Mouse (Mus musculus) kidney, postnatal 14 days (tissue): ENCODE measurements around the gene Prrg2.
"Not testable (repeated sequence)": the region's sequence is repeated elsewhere in the genome, so short reads cannot be mapped to it uniquely, and the experiment has no call there.

ENCODE experiments used
- DNase-seq: peaks from one replicate; pipeline ENCODE4 v3.0.0; 2022; ENCODE audit warnings: mixed read lengths

Gene Prrg2

DNA sequence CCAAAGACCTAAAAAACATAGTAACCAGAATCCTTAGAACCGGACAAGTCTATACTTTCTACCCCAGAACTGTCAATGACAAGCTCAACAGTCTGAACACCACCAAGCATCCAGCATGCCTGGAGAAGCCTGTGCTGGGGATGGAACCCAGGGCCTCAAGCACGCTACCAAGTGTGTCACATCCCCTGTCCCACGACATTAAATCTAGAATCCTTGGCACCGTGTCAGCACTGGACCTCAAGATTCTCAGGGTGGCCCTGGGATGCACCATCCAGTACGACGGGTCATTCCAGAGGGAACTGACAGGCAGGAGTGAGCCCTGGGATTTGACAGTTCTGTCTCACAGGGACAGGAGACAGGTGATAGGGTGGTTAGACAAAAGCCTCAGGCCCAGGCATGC is 32.5 kb downstream of the Prrg2 start:
- no peak for DNase-seq

DNA sequence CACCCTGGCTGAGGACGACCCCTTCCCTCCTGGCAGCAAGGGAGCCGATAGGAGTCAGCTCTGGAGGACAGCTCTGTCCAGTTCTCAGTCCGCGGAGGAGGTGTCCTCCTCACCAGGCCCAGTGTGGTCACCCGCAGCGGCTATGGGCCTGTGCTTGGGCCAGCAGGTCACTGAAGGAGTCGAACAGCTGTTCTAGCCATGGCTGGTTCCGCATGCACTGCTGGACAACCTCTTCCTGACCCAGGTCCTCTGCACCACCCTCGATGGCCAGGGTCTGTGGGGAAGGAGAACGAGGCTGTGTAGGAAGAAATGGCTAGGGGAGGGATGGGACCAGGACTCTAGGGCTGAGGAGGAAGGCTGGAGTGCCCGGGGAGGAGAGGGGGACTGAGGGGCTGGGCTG is 34.1 kb downstream of the Prrg2 start:
- DNase-seq, result no peak

DNA sequence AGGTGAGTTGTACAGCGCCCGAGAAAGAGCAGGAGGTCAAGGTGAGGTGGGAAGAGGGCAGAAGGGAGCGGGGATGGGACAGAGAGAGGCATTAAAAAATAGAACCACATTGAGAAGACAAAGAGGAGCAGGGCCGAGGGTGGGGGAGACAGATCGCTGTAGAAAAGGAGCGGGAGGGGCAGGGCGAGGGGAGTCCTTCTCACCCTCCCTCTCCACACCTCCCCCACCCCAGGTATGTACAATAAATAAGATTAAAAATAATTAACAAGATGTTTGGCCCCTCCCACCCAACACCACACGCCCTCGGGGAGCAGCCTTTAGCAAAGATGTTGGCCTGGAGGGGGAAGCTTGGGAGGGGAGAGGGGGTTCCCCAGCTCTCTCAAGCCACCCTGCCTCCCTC is 34.7 kb downstream of the Prrg2 start:
- DNase-seq, result no peak

DNA sequence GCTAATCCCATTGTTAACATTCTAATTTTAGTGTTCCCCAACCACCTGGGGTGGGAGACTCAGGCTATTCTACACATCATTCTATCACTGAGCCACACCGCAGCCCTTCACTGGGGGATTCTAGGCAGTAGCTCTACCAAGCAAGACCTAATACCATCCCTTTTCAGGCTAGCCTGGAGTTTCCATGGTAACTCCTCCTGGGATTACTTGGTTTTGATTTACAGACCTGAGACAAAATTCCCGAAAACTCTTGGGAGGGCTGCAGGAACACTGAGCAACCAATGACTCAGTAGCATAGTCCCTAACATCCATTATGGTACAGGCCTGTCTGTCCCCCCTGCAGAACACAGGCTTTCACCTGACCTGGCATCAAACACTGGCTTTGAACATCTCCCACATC is 36.2 kb downstream of the Prrg2 start:
- DNase-seq, result no peak

DNA sequence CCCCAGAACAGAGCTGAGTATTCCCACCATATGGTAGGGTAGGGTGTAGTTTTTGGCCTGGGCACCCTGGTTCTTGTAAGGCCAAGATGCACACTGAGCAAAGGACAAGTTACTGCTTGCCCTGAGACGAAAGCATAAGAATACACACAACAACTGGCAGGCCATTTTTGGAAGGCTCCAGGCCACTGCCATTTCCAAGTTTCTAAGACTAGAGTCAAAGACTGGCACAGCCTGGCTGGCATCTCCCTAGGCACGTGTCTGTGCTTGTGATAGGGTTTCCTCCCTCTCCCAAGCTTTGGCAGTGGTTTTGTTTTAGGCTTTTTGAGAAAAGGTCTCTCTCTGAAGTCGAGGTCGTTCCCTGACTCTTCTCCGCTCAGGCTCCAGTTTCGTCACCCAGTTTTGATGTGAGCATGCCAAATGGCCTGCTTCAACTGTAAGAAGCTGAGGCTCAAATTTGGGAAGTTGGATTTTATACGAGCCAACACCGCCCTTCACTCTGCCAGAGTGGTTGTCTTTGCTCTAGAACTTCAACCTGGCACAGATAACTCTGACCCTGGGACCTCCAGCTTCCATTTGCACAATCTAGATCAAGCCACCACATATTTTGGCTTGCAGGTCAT is 36.8 kb downstream of the Prrg2 start:
- no peak for DNase-seq

DNA sequence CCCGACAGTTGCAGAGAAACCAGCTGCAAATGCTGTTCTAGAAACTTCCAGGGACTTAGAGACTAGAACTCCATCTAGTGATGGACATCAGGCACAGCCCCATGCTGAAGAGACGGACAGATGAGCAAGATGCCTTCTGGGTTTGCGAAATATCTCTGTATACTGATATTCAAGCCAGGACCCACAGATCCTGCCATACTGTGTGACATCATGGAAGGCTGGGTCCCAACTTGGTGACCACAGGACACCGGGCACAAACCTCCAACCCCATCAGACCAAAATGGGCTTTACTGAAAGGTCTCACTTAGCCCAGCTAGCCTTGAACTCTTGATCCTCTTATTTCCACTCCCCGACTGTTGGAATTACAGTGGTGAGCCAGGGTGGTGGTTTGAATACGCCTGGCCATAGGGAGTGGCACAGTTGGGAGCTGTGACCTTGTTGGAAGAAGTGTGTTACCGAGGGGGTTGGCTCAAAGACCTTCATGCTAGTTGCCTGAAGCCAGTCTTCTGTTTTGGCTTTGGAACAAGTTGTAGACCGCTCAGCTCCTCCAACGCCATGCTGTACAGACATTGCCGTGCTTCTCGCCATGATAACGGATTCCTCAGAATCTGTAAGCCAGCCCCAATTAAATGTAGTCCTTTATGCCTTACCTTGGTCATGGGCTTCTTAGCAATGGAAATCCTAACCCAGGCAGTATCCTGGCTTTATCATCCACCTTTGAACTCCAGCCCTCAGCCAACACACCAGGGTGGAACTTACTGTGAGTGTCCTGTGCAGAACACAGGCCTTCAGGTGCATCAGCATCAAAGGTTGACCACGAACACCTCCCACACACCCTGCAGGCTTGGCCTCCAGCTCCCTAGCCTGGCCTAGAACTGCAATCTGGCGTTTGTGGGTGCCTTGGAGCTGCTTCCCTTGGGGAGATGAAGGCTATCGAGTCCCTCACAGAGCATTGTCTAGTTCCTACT is 37.9 kb downstream of the Prrg2 start:
- DNase-seq, result no peak

DNA sequence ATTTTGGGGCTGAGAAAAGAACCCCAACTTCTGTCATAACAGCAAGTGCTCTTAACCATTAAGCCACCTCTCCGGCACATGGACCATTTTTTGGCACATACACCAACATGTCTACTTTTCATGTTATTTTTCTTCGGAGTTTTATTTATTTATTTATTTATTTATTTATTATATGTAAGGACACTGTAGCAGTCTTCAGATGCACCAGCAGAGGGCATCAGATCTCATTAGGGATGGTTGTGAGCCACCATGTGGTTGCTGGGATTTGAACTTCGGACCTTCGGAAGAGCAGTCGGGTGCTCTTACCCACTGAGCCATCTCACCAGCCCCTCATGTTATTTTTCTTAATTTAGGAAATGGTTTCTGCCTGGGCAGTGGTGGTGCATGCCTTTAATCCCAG is 38.8 kb downstream of the Prrg2 start:
- not testable (repeated sequence) for DNase-seq

DNA sequence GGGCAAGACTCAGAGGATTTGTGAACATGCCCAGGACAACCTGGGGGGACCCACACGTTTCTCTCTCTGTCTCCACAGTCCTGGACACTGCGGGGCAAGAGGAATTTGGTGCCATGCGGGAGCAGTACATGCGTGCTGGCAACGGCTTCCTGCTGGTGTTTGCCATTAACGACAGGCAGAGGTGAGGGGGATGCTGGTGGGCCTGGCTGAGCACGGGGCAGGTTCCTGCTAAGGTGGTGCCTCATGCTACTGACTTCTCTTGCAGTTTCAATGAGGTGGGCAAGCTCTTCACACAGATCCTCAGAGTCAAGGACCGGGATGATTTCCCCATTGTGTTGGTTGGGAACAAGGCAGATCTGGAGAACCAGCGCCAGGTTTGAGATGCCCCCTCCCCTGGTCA is 42.3 kb downstream of the Prrg2 start:
- no peak for DNase-seq

DNA sequence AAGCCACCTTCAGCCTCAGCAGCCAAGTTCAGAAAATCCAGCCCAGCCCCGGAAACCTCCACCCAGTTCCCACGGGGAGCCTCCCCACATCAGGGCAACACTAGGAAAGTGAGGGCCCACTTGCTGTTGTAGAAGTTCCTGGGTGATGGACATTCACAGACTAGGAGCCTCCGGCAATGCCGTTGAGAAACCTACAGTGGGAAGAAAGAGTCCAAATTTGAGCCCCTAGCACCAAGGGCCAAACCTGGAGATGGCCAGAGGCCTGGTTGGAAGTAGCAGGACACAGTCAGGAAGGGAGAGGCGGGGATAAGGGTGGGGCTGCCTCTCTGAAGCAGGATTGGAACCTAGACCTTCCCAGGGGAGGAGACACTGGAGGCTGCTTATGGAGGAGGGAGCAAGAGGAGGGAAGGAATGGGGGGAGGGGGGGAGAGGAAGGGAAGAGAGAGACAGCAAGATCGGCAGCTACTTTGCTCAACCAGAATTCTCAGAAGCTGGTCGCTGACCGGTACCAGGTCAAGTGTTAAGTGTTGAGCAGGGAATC is 43.4 kb downstream of the Prrg2 start:
- DNase-seq, result peak; percentile 81

DNA sequence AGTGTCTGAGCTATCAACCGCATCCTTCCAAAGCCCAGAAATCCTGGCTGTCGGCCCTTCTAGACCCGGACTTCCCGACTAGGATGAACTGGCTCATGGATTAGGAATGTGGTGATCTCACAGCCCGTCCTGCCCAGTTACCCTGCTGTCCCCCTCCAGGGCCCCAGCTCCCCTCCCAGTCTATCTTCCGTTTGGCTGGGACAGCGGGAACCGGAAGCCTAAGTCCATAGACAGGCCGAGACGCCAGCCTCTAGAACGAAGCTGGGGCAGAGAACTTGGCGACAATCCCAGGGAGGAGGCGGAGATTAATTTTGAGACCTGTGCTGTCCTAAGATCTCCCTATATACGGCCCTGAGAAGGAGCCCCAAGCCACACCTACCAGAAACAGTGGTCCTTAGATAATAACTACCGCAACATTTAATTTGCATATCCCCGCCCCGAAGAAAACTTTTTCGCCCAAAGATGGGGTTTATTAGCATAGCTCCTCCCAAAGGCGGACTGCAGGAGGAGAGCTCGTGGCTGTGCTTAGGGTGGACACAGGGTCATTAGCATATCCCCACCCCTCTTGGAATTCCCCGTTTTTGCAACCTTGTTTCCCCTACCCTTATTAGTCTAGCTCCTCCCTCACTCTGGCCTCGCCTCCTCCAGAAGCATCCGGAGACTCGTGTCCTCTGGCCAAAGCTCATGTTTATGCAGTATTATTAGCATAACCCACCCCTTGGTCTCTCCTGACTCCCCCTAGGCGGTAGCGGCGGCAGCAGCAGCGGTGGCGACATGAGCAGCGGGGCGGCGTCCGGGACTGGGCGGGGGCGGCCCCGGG is 45.0 kb downstream of the Prrg2 start, which contains the start of gene Rras:
Gene Rras, plus strand, starts transcription at position 720 of the 820 bp plus-strand sequence.
- DNase-seq, result peak; percentile 96

DNA sequence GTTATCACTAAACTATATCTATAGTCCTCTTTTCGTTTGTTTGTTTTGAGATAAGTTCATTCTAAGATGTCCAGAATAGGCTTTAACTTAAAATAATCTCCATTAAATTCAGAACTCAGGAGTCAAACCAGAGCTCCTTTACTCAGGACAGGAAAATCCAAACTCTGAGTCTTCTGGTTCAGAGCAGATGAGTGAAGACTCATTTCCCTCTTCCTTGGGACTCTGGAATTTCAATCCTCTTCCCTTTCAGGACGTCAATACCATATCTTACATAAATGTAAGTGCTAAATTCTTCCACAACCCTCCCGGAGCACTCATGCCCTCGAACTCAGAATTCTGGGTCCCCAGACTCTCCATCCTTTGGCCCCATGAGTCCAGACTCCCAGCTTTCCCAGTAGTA is 45.7 kb downstream of the Prrg2 start:
- DNase-seq, result no peak

DNA sequence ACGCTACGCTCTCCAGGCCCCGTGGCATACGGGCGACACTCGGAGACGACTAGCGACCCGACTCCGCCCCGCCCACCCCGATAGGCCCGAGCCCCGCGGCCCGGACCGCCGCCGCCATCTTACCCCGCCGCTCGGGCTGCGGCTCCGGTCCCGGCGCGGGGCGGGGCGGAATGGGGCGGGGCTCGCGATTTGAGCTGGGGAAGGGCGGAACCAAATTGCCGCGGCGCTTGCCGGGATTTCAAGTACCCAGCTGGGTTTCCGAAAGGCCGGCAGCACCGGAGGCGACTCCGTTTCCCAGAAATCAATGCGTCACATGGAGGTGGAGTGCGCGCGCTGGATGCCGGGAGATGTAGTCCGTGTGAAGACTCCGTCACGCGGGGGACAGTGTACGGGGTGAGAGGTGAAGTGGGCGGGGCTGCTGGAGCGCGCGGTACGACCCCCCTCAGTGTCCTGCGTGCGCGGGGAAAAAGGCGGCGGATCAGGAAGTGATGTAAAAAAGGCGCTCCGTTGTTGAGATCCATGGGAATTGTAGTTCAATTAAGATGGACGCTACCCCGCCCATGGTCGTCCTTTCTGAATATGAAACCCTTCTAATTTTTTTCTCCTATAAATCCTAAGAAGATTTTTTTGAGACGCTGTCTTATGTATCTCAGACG is 46.4 kb downstream of the Prrg2 start, which contains the start of gene Scaf1:
Gene Scaf1, minus strand, starts transcription at position 407 of the 656 bp plus-strand sequence.
- peak; percentile 100 for DNase-seq

DNA sequence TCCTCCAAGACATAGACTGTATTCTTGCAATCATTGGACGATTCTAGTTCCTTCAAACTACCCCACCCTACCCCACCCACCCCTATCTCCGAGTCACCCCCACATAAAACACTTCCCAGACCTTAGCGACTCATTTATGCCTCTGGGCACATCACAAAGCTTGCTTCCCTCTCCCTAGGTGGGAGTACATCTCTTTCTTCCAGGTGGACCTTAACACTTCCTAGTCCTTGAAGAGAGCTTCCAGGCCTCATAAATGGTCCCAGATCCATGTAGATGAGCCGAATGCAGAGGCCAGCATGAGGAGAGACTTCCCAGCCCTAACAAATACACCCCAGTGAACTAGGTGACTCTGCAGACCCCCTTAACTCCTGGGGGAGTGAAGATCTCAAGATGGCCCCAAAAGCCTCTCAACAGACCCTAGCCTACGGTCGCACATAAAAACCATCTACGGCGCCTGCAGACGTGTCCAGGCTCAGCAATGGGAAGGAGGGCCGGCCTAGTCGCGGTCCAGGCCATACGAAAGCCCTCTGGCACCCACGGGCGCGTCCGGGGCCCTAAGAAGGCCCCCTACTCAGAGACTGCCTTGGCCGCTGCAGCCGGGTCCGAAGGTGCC is 47.0 kb downstream of the Prrg2 start:
- DNase-seq, result no peak

DNA sequence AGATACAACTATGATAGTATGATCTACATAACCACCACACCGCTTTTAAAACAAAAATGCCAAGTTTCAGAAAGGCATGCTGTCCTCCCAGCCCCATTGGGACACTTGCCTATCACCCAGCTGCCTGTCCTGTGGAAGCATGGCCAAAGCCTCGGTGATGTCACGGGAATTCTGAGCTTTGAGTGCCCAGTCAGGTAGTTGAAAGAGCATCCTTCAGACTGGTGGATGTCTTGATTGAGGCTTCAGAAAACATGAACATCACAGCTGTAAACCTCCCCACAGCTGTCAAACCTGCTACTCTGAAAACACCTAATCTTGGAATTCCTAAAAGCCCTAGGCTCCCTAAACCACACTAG is 48.4 kb downstream of the Prrg2 start:
- DNase-seq, result no peak

DNA sequence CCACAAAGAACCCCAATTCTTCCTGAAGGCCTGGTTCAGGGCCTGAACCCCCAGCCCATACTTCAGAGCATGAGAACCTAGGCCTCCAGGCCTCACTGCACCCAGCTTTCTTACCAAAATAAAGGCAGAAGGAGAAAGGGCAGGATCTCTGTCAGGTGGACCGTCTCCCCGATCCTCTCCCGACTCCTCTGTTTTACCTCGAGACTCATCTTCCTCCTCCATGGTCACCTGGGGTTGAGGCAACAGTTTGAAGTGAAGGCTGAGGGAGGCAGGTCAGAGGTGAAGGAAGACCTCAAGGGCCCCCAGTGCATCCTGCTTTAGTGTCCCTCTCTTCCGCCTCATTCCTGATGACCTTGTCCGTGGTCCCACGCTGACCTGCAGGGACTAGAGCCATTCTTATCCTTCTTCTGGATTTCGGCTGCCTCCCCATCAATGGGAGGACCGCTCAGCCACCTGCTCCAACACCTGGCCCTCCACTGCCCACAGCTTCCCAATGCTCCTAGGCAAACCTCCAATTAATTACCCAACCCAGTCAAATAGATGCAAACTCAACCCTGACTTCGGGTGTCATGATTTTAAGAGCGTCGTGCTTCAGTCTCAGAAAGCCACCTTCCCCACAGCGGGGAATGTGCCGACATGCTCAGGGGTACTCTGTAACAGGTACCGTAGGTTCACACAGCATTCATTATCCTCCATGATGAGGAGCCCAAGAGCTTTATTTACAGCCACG is 48.9 kb downstream of the Prrg2 start:
- DNase-seq, result no peak

DNA sequence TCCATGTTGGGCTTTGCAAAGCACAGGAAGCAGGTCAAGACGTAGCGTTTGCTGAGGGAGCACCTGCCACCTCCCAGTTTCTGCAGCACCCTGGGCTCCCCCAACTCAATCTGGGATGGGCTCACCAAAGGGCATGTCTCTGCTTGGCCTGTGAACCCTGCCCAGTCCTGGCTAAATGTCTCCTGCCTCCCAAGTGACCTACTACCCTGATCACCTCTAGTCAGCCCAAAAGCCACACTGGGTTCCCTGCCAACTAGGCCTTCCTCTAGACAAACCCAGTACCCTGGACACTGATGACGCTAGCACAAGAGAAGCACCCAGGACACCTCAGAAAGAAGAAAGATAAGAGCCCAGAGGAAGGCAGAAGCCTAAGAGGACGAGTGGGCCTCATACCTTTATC is 49.7 kb downstream of the Prrg2 start:
- DNase-seq, result no peak

DNA sequence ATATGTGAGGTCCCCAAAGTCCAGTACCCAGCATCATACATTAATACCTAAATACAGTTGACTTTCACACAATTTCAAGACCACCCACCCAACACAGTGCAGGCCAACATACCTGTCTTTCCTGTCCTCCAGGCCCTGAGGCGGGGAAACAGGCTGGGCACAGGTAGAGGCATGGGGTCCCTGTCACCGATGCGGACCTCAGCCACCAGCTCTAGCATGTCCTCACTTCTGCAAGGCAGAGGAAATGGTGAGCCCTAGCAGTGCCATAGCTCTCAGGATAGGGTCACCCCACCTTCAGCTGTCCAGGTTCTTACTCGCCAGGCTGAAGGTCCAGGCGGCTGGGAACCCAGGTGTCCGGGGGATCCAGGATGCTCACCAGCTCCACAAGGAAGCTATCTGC is 50.5 kb downstream of the Prrg2 start:
- DNase-seq, result no peak

DNA sequence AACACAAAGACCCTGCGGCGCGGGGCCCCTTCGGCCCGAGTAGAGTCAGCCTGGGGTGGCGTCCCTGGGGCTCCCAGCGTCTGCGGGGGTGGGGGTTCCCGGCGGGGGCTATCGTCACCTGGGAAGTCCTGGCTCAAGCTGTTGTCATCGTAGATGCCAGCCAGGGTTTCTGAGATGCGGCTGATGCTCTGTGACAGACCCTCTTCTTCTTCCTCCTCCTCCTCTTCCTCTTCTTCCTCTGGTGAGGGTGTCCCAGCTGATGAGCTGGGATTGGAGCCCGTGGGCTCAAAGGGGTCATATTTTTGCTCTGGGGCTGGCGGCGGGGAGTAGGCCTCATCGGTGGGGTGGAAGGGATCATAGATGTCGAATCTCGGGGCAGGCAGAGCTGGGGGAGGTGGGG is 54.1 kb downstream of the Prrg2 start:
- DNase-seq, result no peak

DNA sequence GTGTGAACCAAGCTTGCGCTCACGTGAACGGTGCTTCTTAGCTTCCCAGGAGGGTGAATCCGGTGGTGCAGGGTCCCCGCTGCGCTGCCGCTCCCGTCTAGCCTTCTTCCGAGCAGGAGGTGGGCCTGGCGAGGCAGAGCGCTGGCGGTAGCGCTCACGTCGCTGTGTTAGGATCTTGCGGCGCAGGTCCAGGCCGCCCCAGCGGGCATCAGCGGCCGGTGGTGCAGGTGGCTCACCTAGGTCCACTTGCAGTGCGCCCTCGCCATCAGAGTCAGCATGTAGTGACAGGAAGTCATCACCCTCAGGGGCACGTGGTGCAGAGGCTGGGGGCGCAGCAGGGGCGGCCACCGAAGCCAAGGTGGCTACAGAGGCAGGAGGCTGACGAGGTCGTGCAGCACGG is 54.6 kb downstream of the Prrg2 start:
- DNase-seq, result no peak

DNA sequence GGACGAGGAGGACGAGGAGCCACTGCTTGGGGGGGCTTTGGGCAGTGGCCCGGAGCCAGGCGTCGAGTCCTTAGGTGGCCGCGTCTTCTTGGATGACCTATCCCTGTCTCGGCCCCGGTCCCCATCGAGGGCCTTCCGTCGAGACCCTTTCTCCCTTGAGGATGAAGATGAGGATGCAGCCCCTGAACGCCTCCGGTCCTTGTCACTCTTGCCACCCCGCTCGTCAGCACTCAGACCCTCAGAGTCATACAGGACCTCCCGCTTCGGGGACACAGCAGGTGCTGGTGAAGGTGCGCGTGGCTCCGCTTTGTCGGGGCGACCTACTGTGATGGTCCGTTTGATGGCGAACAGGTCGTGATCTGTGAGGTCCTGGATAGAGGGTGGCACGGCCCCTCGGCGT is 55.3 kb downstream of the Prrg2 start:
- no peak for DNase-seq

DNA sequence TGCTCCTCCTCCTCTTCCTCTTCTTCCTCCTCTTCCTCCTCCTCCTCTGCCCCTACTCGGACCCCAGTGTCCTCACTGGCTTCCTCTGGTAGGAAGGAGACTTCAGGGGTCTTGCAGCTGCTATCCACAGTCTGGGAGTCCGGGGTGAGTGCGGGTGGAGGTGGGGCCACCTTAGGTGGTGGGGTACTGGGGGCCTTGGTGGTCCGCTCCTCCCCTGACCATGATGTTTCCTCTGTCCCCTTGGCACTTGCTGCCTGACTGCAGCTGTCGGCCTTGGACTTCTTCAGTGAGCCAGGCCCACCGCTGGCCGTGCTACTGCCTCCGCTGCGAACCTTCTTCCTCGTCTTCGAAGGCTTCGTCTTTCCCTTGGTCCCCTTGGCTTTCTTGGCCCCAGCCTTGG is 56.0 kb downstream of the Prrg2 start:
- DNase-seq, result no peak
